Mouse (Mus musculus) hindbrain, embryonic 14.5 days (tissue): Measurements from ENCODE around the gene Efcab5. TPM values are rescaled to one million over a fixed set of nuclear protein-coding genes. Genes with fewer than 3 reads are reported as not detected.

Source experiments
- ATAC-seq: fragments of 200-750 bp; cut with Nextera tagmentation; 2 replicates; pipeline ENCODE4 v1.8.0; 2017; ENCODE audit warnings: moderate number of reproducible peaks, mild to moderate bottlenecking, moderate TSS enrichment, moderate library complexity; ENCODE audit not compliant: low FRiP score
- DNase-seq: peaks from one replicate; pipeline ENCODE4 v3.0.0-alpha.2; 2015; ENCODE audit warnings: low spot score
- H3K27ac ChIP-seq: fragments of 300-500 bp; sonication (generic); 2 replicates; pipeline ENCODE4 v1.5.1; 2014; ENCODE audit warnings: mild to moderate bottlenecking, moderate library complexity
- H3K27me3 ChIP-seq: fragments of 300-500 bp; sonication (generic); 2 replicates; pipeline ENCODE4 v1.6.1; 2014; ENCODE audit warnings: mild to moderate bottlenecking, low read length, mixed read lengths; ENCODE audit not compliant: control insufficient read depth, insufficient read depth
- H3K36me3 ChIP-seq: fragments of 300-500 bp; sonication (generic); replicated peaks from 2 replicates; pipeline ENCODE4 v1.6.1; 2014; ENCODE audit not compliant: control insufficient read depth, insufficient read depth
- H3K4me1 ChIP-seq: fragments of 300-500 bp; sonication (generic); replicated peaks from 2 replicates; pipeline ENCODE4 v1.6.1; 2014; ENCODE audit warnings: antibody characterized with exemption, low read length, mixed read lengths; ENCODE audit not compliant: control insufficient read depth, insufficient read depth
- H3K4me2 ChIP-seq: fragments of 300-500 bp; sonication (generic); replicated peaks from 2 replicates; pipeline ENCODE4 v1.6.1; 2014; ENCODE audit warnings: mild to moderate bottlenecking, moderate library complexity
- H3K4me3 ChIP-seq: fragments of 300-500 bp; sonication (generic); replicated peaks from 2 replicates; pipeline ENCODE4 v1.5.1; 2014; ENCODE audit warnings: mild to moderate bottlenecking, low read length
- H3K9ac ChIP-seq: fragments of 300-500 bp; sonication (generic); 2 replicates; pipeline ENCODE4 v1.6.1; 2014
- H3K9me3 ChIP-seq: fragments of 300-500 bp; sonication (generic); 2 replicates; pipeline ENCODE4 v1.6.1; 2016; ENCODE audit warnings: low read length; ENCODE audit not compliant: control insufficient read depth
- WGBS: fragments of 180-500 bp; shearing (Covaris S2); extraction: QIAGEN DNeasy Blood & Tissue Kit; methylation state at CpG from one replicate; pipeline ENCODE4 v1.1.7; 2014; 5-methylcytosine and 5-hydroxymethylcytosine counted together
- polyA plus RNA-seq: library from polyadenylated mRNA; unstranded; fragments of >200 nt; fragmentation: Nextera tagmentation; extraction: Ambion mirVana; gene quantifications from 2 replicates; pipeline ENCODE4 v1.2.1, GENCODE M21; 2014

The Efcab5 gene
- polyA plus RNA-seq, 1 experiment from 2014 or later: 0.71 TPM

DNA sequence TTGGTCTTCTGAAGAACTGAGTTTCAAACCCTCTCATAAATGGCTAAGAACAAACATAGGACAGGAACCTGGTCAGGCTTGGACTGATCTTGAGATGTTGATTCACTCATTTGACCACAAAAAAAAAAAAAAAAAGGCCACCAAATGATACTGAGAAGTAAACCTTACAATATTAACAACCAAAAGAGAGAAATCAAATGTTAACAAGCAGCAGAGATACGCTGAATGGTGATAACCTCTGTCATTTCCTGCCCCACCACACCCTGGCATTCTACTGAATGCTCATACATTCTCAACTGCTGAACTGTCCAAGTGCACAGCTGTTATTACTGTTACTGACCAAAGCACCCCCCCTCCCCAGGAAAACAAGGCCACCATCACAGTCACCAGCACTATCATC lies 11.9 kb upstream of the Efcab5 start:
- WGBS: 86% methylated on average over 1 of the region's 1 CpGs
- Histone ChIP-seq H3K27ac (no peak overlapping the region), H3K4me2 (no peak overlapping the region), H3K27me3 (no peaks in the 10 kb centered on the region), H3K4me3 (no peak overlapping the region), H3K9ac (no peak overlapping the region), H3K36me3 (no peaks in the 10 kb centered on the region), H3K9me3 (no peaks in the 10 kb centered on the region), H3K4me1 (no peaks in the 10 kb centered on the region)
- DNase-seq (no peak), ATAC-seq (no peak)

DNA sequence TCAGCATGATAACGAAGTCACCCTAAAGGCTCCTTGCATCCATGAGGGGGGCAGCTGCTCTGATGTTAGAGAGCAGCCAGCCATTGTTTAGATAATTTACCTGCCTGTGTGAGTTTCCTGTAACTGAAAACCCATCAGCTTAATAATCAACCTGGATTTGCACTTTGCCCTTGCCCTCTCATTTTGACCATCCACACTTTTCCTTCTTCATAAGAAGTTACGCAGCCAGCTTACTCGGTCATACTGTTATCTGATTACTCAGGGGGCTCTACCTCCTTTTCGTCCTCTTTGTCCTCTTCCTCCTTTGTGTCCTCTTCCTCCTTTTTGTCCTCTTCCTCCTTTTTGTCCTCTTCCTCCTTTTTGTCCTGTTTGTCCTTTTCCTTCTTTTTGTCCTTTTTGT lies 10.9 kb upstream of the Efcab5 start:
- H3K36me3 ChIP-seq: no peaks in the 10 kb centered on the region
- ATAC-seq (no peak), DNase-seq (no peak)
- H3K9me3 ChIP-seq: no peaks in the 10 kb centered on the region
- H3K27ac ChIP-seq: no peak overlapping the region
- H3K4me2 ChIP-seq: no peak overlapping the region
- H3K4me1 ChIP-seq: no peaks in the 10 kb centered on the region
- H3K27me3 ChIP-seq: no peaks in the 10 kb centered on the region
- WGBS: 43% methylated on average over 4 of the region's 4 CpGs
- no peak overlapping the region for H3K9ac ChIP-seq
- no peak overlapping the region for H3K4me3 ChIP-seq

GRCm38 (mm10) chr11:77196181-77197143 lies 7.7 kb upstream of the Efcab5 start:
- no peaks in the 10 kb centered on the region for H3K27me3 ChIP-seq
- DNase-seq: no peak
- H3K4me1 ChIP-seq: no peaks in the 10 kb centered on the region
- H3K4me3 ChIP-seq: no peak overlapping the region
- no peak for ATAC-seq
- WGBS: 54% methylated on average over 4 of the region's 4 CpGs
- no peak overlapping the region for H3K27ac ChIP-seq
- no peaks in the 10 kb centered on the region for H3K36me3 ChIP-seq
- no peak overlapping the region for H3K9ac ChIP-seq
- no peak overlapping the region for H3K4me2 ChIP-seq
- no peaks in the 10 kb centered on the region for H3K9me3 ChIP-seq

DNA sequence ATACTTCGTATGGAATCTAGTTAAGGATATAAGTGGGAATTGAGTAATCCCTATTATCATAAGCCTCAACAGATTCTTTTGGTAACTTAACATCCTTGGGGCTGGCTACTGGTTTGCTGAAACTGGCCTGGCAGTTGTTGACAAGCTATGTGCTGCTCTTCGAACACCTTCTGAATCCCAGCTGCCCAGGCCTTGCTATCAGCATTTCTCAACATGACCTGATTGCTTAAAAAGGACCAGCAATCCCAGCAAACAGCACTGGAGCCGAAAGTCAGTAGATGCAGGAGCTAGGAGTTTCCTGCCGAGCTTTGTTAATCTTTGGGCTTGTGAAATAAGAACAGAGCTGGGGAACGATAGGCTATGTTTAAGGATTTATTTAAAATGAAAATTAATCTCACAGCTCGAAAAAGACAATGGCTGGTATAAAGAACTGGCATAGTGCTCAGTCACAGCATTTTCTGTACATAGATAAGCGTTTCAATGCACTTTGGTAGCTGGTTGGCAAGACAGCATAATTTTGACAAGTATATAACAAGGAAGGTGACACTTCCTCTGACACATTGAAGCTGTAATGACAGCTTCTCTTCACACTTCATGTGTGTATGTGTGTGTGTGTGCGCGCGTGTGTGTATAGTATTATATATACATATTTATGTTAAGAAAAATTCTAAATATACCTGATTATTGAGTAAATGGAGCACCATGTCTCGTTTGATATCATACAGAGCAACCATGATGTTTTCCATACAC lies 6.8 kb upstream of the Efcab5 start:
- Histone ChIP-seq H3K27me3 (no peaks in the 10 kb centered on the region), H3K4me2 (no peak overlapping the region), H3K4me3 (no peak overlapping the region), H3K36me3 (no peaks in the 10 kb centered on the region), H3K4me1 (no peaks in the 10 kb centered on the region), H3K9ac (no peak overlapping the region), H3K27ac (no peak overlapping the region), H3K9me3 (no peaks in the 10 kb centered on the region)
- no peak for DNase-seq
- WGBS: 79% methylated on average over 11 of the region's 11 CpGs
- no peak for ATAC-seq

DNA sequence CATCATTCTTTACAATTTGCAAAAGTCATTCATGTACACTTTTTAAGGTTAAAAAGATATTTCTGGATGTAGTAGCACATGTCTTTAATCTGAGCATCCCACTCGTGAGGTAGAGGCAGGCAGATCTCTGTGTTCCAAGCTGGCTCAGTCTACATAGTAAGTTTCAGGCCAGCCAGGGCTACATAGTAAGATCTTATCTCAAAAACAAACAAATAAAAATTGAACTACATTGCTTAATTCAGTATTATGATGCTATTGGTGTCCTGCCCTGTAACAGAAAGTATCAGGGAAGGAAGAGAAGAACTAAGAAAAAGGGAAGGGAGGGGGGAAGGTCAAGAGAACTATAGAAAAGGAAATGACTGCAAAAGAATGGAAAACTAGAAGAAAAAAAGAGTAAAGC lies 6.0 kb upstream of the Efcab5 start:
- Histone ChIP-seq H3K4me1 (no peaks in the 10 kb centered on the region), H3K9ac (no peak overlapping the region), H3K27ac (no peak overlapping the region), H3K27me3 (no peaks in the 10 kb centered on the region), H3K36me3 (no peaks in the 10 kb centered on the region), H3K4me3 (no peak overlapping the region), H3K9me3 (no peaks in the 10 kb centered on the region), H3K4me2 (no peak overlapping the region)
- 87% methylated on average over 1 of the region's 1 CpGs for WGBS
- DNase-seq: no peak
- no peak for ATAC-seq

DNA sequence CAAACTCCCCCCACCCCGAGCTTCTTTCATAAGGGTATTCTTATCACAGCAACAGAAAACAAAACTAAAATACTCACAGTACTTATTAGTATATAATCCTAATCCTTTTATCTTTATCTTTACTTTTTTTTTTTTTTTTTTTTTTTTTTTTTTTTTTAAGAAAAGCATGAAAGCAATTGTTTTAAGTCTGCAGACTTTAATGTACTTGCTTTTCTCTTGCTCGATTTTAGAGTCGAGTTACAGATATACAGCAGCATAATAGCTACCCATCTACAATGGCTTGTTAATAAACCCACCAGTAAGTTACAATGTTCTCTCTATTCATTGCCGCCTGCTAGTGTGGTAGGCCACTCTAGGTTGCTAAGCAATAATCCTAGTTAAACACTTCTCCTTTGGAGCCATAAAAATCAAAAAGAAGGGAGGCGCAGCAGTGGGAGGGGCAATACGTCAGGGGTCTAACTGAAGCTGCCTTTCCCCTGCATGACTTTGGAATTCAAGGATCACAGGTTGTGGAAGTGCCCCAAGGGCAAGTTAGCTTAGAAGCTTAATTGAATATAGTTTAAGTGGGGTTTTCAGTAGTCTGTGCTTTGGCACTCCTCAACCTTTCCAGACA lies 5.3 kb upstream of the Efcab5 start:
- Histone ChIP-seq H3K9ac (no peak overlapping the region), H3K4me1 (no peaks in the 10 kb centered on the region), H3K4me2 (no peak overlapping the region), H3K4me3 (no peak overlapping the region), H3K27ac (no peak overlapping the region), H3K9me3 (no peaks in the 10 kb centered on the region), H3K27me3 (no peaks in the 10 kb centered on the region), H3K36me3 (no peaks in the 10 kb centered on the region)
- WGBS: 36% methylated on average over 6 of the region's 6 CpGs
- ATAC-seq (no peak), DNase-seq (no peak)

GRCm38 (mm10) chr11:77193410-77193809 lies 4.6 kb upstream of the Efcab5 start:
- Histone ChIP-seq H3K4me3 (no peak overlapping the region), H3K36me3 (no peaks in the 10 kb centered on the region), H3K27me3 (no peaks in the 10 kb centered on the region), H3K9me3 (no peaks in the 10 kb centered on the region), H3K4me1 (no peaks in the 10 kb centered on the region), H3K9ac (no peak overlapping the region), H3K27ac (no peak overlapping the region), H3K4me2 (no peak overlapping the region)
- DNase-seq (no peak), ATAC-seq (no peak)
- WGBS: 57% methylated on average over 5 of the region's 5 CpGs

DNA sequence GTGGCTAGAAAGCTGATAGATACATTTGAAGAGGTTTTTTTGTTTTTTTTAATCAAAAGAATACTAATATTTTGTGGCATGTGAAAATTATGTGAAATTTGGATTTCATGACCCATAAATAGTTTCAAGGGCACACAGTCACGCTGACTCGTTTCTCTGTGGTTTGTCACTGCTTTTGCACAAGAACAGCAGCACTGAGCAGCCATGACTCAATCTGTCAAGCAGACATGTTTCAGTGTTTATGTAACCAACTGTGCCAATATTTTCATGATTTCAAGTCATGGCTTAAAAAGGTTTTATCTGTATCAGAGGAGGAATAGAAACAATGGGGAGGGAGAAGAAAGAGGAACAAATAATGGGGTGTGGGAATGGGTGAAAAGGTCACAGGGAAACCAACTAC lies 3.8 kb downstream of the Efcab5 start:
- Histone ChIP-seq H3K9me3 (no peaks in the 10 kb centered on the region), H3K27ac (no peak overlapping the region), H3K4me2 (no peak overlapping the region), H3K4me3 (no peak overlapping the region), H3K27me3 (no peaks in the 10 kb centered on the region), H3K9ac (no peak overlapping the region), H3K36me3 (no peaks in the 10 kb centered on the region), H3K4me1 (no peaks in the 10 kb centered on the region)
- 68% methylated on average over 2 of the region's 2 CpGs for WGBS
- DNase-seq (no peak), ATAC-seq (no peak)

DNA sequence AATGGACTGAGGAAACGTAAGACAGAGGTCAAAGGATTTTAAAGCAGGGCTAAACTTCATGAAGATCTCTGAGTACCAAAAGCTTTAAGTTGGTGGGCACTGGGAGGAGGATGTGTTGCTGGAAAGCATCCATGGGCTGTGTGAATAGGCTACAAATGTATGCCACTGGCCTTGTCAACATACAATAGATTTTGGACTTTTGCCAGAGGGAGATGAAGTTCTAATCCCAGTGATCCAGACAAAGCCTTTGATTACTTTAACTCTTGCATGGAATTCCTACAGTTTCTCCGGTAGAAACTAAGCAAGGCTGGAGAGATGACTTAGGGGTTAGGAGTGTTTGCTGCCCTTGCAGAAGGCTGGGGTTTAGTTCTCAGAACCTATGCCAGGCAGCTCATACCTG lies 6.2 kb downstream of the Efcab5 start:
- Histone ChIP-seq H3K4me1 (no peaks in the 10 kb centered on the region), H3K27me3 (no peaks in the 10 kb centered on the region), H3K4me3 (no peak overlapping the region), H3K36me3 (no peaks in the 10 kb centered on the region), H3K27ac (no peak overlapping the region), H3K9ac (no peak overlapping the region), H3K9me3 (no peaks in the 10 kb centered on the region), H3K4me2 (no peak overlapping the region)
- DNase-seq: peak; percentile 43
- no peak for ATAC-seq
- 53% methylated on average over 2 of the region's 2 CpGs for WGBS
